Mouse (Mus musculus) kidney, postnatal 4 days (tissue): Measurements from ENCODE around the gene Tomm40l.

ENCODE experiments used
- DNase-seq, 2 experiments: peaks; one replicate each; pipeline ENCODE4 v3.0.0; 2021; ENCODE audit warnings: mixed read lengths in 2 of 2

Gene Tomm40l

GRCm38 (mm10) chr1:171192283-171192682, 30.0 kb downstream of the Tomm40l start:
- no peak for DNase-seq

DNA sequence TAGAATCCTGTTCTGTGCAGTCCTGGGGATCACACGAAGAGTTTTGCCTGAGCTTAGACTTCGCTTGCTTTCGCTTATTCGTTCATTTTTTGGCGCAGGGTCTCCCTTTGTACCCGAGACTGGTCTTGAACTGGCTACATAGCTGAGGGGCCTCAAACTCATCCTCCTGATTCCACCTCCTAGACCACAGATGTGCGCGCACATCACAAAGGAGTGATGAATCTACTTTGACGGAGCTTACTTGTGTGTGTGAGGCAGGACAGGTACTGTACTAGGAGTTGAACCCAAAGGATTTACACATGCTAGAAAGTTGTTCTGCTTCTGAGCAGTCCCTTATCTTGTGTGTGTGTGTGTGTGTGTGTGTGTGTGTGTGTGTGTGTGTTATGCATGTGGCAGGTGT, 31.5 kb downstream of the Tomm40l start:
- DNase-seq = no peak

DNA sequence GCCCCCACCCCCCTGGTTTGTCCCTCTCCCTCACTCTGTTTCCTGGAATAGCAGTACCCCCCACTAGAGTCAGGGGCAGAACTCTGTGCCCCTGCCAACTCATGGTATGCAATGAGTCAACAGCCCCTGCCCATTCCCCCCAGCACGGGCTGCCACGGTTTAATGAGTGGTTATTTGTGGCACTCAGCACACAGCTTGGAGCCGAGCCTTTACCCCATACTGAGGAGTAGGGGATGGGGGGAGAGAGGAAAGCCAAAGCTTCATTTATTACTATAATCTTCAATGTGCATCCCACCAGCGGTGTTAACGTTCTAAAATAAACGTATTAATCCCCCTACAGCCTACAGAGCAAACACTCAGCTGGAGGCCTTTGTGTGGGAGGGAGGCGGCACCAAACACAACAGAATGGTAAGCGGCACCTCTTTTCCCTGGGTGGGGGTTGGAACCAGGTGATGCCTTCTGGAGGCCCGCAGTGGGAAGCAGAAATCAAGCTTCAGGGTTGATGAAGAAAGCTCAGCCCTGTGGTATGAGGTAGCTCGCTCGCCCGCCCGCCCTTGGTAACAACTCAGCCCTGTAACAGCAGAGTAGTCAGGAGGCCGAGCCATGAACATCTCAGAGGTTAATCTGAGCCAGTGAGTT, 32.7 kb downstream of the Tomm40l start:
- peak in 1 of 2 experiments; percentile 9 for DNase-seq

DNA sequence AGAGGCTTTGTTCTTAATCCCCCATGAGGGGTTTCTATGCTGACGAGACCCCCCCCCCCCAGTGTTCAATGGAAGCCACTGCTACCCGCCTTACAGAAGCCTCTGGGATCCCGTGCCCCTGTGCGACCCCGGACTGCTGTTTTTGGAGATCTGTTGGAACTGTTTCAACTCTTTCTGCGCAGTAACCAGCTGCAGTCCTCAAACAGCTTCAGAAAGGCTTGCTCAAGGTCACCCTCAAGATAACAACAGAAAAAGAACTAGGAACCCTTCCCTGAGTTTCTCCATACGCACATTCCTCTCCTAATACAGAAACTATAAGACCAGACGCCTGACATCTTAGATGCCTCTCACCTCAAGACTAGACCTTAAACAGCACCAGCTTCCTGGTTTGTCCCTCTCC, 33.3 kb downstream of the Tomm40l start:
- peak; percentile 40 to 54 for DNase-seq

GRCm38 (mm10) chr1:171187851-171188700, 34.2 kb downstream of the Tomm40l start:
- DNase-seq = no peak

- no peak for DNase-seq
Observed at GRCm38 (mm10) chr1:171185655-171186054, 36.7 kb downstream of the Tomm40l start.

DNA sequence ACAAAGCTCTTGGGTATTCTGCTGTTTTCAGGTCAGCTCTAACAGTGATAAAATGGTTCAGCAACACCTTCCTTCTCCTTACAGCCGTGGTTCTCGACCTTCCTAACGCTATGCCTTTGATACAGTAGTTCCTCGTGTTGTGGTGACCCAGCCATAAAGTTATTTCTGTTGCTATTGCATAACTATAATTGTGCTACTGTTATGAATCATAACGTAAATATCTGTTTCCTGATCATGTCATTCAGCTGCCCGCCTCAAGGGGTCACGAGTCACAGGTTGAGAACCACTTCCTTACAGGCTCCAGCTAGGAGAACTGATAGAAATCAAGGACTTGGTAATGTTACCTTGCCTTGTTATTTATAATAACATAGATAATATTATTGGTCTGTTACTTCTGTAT, 38.0 kb downstream of the Tomm40l start:
- peak; percentile 31 to 49 for DNase-seq

DNA sequence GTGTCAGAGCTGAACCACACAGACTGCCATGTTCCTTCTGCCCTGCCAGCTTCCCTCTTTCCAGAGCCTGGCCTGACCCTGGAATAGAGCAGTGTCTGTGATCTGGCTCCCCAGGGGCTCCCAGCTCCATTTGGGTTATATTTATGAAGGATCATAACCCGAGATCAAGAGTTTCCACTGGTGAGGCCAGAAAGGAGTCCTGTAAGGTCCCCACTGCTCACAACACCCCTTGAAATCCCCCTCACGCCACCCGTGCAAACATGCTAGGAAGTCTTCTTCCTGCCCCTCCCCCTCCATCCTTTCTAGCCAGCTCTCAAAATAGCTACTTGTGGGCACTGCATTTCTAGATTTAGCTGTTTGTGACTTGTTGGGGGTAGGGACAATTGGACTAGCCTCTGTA, 38.7 kb downstream of the Tomm40l start:
- DNase-seq = peak in 1 of 2 experiments; percentile 44

- no peak for DNase-seq
Observed at GRCm38 (mm10) chr1:171183025-171183424, 39.3 kb downstream of the Tomm40l start.

DNA sequence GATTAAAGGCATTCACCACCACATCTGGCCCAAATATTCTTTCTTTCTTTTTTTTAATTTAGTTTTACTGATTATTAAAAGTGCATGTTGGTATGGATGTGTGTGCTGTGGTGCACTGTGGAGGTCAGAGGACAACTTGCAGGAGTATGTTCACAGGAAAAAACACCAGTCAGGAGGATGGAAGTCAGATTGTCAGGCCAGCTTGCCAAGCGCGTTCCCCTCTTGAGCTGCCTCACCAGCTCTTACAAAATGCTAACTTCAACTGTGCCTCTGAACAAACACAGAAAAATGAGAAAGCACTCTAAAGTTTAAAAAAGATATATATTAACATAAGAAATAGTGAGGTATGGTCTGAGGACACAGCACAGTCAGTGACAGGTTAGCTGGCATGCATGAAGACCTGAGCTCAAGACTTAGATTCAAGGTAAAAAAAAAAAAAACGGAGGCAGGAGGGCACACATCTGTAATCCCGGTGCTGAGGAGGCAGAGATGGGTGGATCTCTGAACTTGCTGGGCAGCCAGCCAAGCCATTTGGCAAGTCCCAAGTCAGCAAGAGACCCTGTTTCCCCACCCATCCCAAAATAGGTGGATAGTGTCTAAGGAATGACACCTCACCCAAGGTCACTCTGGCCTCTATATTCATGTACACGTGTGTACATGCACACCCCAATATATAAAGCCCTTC, 42.7 kb downstream of the Tomm40l start:
- DNase-seq = no peak

- DNase-seq = no peak
Observed at GRCm38 (mm10) chr1:171172779-171173178, 49.5 kb downstream of the Tomm40l start.

DNA sequence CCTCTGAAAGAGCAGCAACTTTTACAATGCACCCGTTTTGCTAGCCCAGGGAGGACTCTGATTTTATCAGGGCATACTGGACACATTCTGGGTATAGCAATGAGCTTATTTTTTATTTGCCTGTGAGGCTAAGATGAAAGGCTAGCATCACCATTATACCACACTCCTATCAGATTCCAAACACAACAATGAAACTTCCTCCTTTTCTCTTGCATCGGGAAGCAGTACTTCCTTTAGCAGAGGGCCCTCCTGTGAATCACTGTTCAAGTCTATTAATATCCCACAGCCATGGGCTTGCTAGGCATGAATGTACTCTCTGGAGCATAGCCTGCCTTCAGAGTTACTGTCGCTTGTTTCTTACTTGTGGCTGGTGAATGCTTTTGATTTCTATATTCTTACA, 51.2 kb downstream of the Tomm40l start:
- no peak for DNase-seq

GRCm38 (mm10) chr1:171169913-171170312, 52.4 kb downstream of the Tomm40l start:
- DNase-seq = no peak

DNA sequence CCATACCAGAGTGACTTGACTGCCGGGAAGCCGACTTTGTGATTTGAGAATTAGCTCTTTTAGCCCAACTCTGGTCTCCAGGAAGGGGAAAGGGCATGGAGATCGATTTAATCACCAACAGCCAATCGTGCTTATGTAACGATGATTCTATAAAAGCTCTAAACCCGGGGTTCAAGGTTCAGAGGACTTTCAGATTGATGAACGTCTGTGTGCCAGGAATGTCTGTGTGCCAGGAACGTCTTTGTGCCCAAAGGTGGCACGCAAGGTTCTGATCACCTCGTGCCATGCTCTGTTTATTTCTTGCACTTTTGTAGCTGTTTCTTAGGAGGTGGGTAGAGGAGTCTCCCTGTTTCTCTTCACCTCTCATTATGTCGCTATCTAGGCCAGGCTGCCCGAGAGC, 53.4 kb downstream of the Tomm40l start:
- no peak for DNase-seq
